Mouse (Mus musculus): ENCODE results near the gene Fbxo11.

DNA sequence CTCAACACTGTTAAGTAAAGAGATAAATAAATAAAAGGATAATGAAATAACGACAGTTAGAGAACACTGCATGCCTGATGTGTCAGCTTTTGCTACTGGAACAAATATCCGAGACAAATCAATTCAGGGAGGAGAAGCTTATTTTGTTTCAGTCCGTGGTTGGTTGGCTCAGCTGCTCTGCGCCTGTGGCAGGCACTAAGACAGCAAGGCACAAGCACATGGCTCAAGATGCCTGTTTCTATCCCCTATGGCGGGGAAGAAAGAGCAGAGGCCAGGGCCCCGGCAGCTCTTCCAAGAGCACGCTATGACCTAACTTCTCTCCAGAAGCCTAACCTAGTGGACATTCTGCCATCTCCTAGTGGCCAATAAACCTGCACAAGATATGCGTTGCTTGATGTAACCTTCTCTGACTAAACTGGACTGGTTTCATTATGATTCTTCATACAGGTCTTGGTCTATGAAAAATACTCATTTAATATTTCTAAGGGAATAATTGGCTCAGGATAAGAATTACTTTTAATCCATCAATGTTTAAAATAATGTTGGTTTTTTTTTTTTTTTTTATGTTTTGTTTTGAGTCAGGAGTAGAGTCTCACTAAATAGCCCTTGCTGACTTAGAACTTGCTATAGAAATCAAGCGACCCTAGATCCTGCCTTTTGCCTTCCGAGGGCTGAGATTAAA is 30.6 kb upstream of the Fbxo11 start:
- no peak for TF ChIP-seq TAL1 (IDR thresholded peaks at IDR 0.05; ENCODE audit: low read length)
- TF ChIP-seq GATA1 (IDR thresholded peaks at IDR 0.05; ENCODE audit: low read length): no peak

All from erythroblast, embryonic 14.5 days (primary cell).